Mouse (Mus musculus): ENCODE results near the gene Rcan1. TPM values are rescaled to one million over a fixed set of nuclear protein-coding genes. Genes with fewer than 3 reads are reported as not detected.
"Not testable (repeated sequence)": the region's sequence is repeated elsewhere in the genome, so short reads cannot be mapped to it uniquely, and the experiment has no call there.

Gene Rcan1
- total RNA-seq, 2 experiments from 2014 or later: 39.5 to 40.3 TPM

DNA sequence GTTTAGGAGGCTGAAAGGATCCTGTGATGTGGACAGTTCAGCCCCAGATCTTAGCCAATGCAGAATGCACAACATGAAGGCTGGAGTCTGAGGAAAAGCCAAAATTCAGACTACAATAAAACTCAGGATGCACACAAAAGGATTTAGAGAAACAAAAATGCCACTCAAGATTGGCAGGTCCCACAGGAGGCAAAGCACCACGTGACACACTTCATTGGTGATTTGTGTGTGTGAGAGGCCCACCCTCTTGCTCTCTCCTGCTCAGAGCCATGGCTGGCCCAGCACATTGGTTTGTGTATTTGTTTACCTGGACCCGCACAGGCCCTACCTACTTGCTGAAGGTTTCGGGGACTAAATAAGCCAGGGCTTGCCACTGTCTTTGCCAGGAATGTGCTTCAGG is 29.5 kb downstream of the Rcan1 start:
- no peak for DNase-seq (ENCODE audit: low spot score in 2 of 2)

GRCm38 (mm10) chr16:92440229-92440628 is 30.4 kb downstream of the Rcan1 start:
- DNase-seq (ENCODE audit: low spot score in 2 of 2): no peak

DNA sequence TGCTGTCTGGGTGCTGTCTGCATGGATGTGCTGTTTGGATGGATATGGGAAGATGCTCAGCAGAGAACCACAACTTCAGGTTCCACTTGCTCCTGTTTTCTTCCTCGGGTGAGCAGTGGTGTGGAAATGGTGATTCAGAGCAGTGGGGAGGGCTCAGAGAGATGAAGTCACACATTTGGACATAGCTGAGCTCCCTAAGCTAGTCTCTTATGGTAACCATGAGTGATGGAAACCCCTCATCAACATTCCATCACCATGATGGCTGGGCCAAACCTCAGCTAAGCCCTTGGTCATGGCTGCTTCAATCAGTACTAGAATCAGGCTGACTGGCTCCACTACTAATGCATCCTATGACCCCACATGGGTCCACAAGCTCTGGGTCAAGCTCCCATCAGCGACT is 30.9 kb downstream of the Rcan1 start:
- DNase-seq (ENCODE audit: low spot score in 2 of 2): no peak

DNA sequence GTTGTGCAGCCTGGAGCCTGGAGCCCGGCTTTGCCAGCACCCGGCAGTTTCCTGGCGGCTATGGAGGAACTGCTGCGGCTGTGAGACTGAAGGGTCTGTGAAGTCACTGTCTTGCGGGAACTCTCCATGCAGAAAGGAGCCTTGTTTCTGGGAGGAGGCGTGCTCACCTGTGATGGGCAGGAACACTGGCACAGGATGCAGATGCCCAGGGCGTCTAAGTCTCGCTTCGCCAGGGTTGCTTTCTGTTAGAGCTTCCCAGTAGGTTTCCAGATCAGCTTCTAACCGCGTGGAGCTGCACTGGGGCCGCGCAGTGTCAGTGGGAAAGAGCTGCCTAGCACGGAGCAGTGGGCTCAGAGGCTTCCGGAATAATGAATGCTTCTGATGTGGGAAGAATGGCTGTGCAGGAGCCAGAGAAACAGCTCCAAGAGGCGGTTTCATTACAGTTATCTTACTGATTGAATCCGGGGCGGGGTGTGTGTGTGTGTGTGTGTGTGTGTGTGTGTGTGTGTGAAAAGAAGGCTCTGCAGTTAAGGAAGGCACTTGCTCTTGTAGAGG is 35.2 kb downstream of the Rcan1 start:
- no peak for DNase-seq (ENCODE audit: low spot score in 2 of 2)

- DNase-seq (ENCODE audit: low spot score in 2 of 2): no peak
Observed at GRCm38 (mm10) chr16:92433176-92433575, 37.5 kb downstream of the Rcan1 start.

GRCm38 (mm10) chr16:92430731-92431130 is 39.9 kb downstream of the Rcan1 start:
- DNase-seq (ENCODE audit: low spot score in 2 of 2): no peak

GRCm38 (mm10) chr16:92428197-92428950 is 42.3 kb downstream of the Rcan1 start:
- no peak for DNase-seq (ENCODE audit: low spot score in 2 of 2)

DNA sequence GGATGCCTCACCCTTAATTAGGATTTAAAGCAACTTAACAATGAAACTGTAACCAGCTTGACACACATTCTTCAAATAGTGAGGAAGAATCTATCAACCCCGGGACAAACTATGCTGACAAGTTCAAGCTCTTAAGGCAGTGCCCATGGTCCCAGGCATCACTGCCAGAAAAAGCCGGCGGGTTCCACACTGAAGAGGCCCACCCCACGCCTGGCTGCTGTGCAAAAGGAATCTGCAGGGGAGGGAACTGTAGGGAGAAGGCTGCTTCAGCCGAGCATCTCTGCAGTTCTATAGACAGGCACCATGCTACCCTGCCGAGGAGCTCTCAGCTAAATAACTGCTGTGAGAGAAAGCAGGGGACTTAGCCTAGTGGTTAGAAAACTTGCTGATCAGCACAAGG is 44.0 kb downstream of the Rcan1 start:
- DNase-seq (ENCODE audit: low spot score in 2 of 2): no peak

DNA sequence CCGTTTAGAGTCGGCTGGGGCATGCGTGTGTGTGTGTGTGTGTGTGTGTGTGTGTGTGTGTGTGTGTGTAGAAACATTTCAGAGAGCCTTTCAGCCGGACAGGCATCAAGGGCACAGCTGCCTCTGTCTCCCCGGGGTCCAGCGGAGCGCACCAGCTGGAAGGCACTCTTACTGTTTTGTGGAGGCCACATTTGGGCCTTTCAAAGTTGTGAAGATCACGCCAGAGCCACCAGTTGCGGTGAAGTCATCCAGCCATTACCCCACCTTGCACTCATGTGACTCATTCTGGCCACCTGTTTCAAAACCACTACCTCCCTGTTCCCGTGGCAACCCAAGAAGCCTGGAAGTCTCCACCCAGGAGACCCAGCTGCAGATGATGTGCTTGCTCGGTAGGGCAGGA is 44.8 kb downstream of the Rcan1 start:
- DNase-seq (ENCODE audit: low spot score in 2 of 2): no peak

DNA sequence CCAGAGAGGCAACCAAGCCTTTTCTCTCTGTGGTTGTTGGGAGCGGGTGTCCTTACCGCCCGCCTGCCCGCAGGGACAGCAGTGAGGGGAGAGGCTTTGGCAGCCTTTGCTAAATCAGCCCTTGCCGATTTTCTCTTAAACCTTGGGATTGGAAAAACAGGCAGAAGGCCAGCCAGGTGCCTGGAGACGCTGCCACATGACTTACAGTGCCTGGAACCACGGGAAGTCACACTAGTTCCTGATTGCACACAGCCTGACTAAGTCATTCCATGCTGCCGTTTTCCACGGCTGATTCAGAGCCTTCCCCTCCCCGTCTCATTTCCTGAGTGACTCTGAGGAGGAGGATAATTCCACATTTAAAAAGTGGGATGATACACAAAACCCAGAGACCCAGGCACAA is 47.3 kb downstream of the Rcan1 start:
- no peak for DNase-seq (ENCODE audit: low spot score in 2 of 2)

GRCm38 (mm10) chr16:92422435-92423362 is 48.0 kb downstream of the Rcan1 start:
- DNase-seq (ENCODE audit: low spot score in 2 of 2): no peak

DNA sequence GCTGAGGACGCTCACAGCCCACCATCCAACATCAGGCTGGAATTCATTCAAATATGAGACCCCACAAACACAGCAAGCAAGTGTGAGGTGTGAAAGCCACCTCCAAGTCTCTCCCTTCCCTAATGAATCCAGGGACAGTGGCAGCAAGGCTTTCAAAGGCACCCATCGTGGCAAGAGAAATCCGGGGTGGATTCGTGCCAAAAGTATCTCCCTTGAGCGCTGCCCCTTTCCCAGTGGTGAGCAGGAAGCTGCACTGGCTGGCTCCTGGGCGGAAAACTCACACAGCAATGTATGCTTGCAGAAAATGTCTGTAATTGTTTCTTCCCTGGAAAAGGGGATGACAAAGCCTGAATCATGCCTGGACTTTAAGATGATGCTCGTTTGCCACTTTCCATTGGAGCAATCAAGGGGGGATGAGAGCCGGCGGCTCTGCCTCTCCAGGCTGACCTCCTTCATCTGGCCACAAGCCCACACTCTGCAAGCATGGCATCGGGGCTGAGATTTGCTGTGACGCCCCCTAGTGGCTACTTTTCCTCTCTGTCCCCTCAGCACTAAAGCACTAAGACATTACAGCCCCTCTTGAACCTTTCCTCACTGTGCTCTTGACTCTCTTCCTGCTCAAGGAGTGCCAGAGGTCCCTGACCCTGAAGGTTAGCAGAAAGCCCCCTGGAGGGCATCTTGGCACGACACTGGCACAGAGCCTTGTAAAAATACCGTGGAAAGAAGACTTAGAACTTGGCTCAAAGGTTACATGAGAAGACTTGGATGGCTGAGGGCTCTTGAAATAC is 49.3 kb downstream of the Rcan1 start:
- no peak for DNase-seq (ENCODE audit: low spot score in 2 of 2)

DNA sequence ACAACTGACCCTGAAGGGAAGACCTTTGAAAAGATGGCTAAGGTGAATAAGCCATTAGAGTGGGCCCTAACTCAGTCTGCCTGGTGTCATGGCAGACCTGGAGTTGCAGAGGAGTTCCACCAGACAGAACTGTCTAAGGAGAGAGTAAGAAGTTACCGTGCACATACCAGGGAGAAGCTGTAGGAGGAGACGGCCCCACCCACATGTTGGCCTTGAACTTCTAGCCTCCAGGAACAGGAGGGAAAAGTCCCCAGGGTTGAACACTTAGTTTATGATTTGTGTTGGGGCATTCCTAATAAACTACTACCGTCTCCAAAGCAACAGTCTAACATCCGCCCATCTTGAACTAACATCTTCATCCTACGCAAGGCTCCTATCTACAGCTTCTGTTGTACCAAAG is 50.0 kb downstream of the Rcan1 start:
- DNase-seq (ENCODE audit: low spot score in 2 of 2): no peak

- no peak for DNase-seq (ENCODE audit: low spot score in 2 of 2)
Observed at GRCm38 (mm10) chr16:92419099-92419498, 51.6 kb downstream of the Rcan1 start.

DNA sequence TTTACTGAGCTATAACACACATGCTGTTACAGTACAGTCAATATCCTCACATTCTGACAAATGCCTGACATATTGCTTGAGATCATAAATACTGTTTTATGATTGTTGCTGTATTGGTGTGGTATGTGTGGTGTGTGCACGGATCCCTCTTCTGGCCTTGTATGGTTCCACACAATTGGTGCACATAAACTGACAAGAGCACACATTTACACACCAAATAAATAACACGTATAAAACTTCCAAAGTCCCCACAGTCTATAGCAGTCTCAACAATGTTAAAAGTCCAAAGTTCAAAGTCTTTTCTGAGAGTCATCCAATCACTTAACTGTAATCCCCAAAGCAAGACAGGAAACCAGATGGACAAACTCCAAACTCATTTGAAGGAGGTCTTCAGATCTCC is 53.4 kb downstream of the Rcan1 start:
- DNase-seq (ENCODE audit: low spot score in 2 of 2): no peak

GRCm38 (mm10) chr16:92415702-92416118 is 55.0 kb downstream of the Rcan1 start:
- no peak for DNase-seq (ENCODE audit: low spot score in 2 of 2)

- DNase-seq (ENCODE audit: low spot score in 2 of 2): not testable (repeated sequence)
Observed at GRCm38 (mm10) chr16:92415038-92415437, 55.6 kb downstream of the Rcan1 start.

- DNase-seq (ENCODE audit: low spot score in 2 of 2): no peak
Observed at GRCm38 (mm10) chr16:92412888-92413287, 57.8 kb downstream of the Rcan1 start.

DNA sequence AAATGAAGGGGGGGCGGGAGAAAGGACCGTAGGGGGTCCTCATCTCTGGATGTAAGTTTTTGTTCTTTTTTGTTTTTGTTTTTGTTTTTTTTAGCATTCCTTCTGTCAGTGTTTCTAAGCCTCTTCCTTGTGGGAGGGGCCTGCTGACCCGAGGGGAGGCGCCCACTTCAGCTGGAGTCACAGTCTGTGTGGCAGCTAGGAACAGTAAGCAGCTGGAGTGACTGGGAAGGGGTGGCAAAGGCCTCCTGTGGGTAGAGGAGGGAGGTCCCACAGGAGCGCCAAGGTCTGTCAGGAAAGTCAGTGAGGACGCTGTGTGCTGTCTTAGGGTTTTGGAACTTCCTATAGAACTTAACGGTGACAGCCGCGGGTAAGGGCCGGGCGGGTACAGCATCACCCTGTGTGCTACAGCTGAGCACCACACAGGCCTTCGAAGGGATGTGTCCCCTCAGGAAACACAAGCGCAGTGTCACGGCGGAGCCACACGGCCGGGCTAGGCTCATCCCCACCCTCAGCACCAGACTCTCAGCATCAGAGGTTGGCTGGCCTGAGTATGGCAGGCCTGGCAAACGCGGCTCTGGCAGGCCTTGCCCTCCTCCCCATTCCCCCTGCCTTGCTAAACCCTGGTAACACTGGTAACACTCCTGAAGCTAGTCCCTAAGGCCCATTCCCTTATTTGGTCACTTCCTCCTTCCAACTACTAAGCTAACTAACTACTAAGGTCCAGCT is 58.5 kb downstream of the Rcan1 start:
- no peak for DNase-seq (ENCODE audit: low spot score in 2 of 2)

GRCm38 (mm10) chr16:92410344-92410743 is 60.3 kb downstream of the Rcan1 start:
- DNase-seq (ENCODE audit: low spot score in 2 of 2): no peak

GRCm38 (mm10) chr16:92407883-92408282 is 62.8 kb downstream of the Rcan1 start:
- DNase-seq (ENCODE audit: low spot score in 2 of 2): no peak
